Mouse (Mus musculus) neural tube, embryonic 15.5 days (tissue): ENCODE data around the gene Syngr3. TPM values are rescaled to one million over a fixed set of nuclear protein-coding genes. Genes with fewer than 3 reads are reported as not detected.
"Not testable (repeated sequence)": the region's sequence is repeated elsewhere in the genome, so short reads cannot be mapped to it uniquely, and the experiment has no call there.

Experiments used
- ATAC-seq: fragments of 200-750 bp; cut with Nextera tagmentation; 2 replicates; pipeline ENCODE4 v1.8.0; 2017; ENCODE audit warnings: mild to moderate bottlenecking, moderate TSS enrichment, moderate library complexity; ENCODE audit not compliant: low FRiP score
- H3K27ac ChIP-seq: fragments of 300-500 bp; sonication (generic); replicated peaks from 2 replicates; pipeline ENCODE4 v1.5.1; 2015; ENCODE audit warnings: mild to moderate bottlenecking, inconsistent platforms
- H3K27me3 ChIP-seq: fragments of 300-500 bp; sonication (generic); replicated peaks from 2 replicates; pipeline ENCODE4 v1.6.1; 2015; ENCODE audit warnings: inconsistent platforms
- H3K36me3 ChIP-seq: fragments of 300-500 bp; sonication (generic); 2 replicates; pipeline ENCODE4 v1.6.1; 2015; ENCODE audit warnings: inconsistent platforms
- H3K4me1 ChIP-seq: fragments of 300-500 bp; sonication (generic); 2 replicates; pipeline ENCODE4 v1.6.1; 2015; ENCODE audit warnings: inconsistent platforms
- H3K4me2 ChIP-seq: fragments of 300-500 bp; sonication (generic); 2 replicates; pipeline ENCODE4 v1.6.1; 2015; ENCODE audit warnings: inconsistent platforms, mild to moderate bottlenecking, moderate library complexity
- H3K4me3 ChIP-seq: fragments of 300-500 bp; sonication (generic); replicated peaks from 2 replicates; pipeline ENCODE4 v1.5.1; 2015; ENCODE audit warnings: mild to moderate bottlenecking, inconsistent platforms
- H3K9ac ChIP-seq: fragments of 300-500 bp; sonication (generic); replicated peaks from 2 replicates; pipeline ENCODE4 v1.6.1; 2015; ENCODE audit warnings: mild to moderate bottlenecking, inconsistent platforms
- H3K9me3 ChIP-seq: fragments of 300-500 bp; sonication (generic); replicated peaks from 2 replicates; pipeline ENCODE4 v1.6.1; 2016; ENCODE audit warnings: inconsistent platforms
- WGBS: fragments of 180-500 bp; shearing (Covaris S2); methylation state at CpG from one replicate; pipeline ENCODE4 v1.1.7; 2015; ENCODE audit warnings: mixed read lengths; 5-methylcytosine and 5-hydroxymethylcytosine counted together
- polyA plus RNA-seq: library from polyadenylated mRNA; unstranded; fragments of >200 nt; fragmentation: Nextera tagmentation; extraction: Ambion mirVana; gene quantifications from 2 replicates; pipeline ENCODE4 v1.2.1, GENCODE M21; 2015

Syngr3 gene
- polyA plus RNA-seq, 1 experiment from 2014 or later = 242 TPM

GRCm38 (mm10) chr17:24672141-24672540, 17.6 kb downstream of the Syngr3 start:
- Histone ChIP-seq H3K27ac (no peak overlapping the region), H3K4me2 (peak overlapping the region; percentile 84), H3K4me1 (peaks cover 47% of the 10 kb centered on the region), H3K4me3 (no peak overlapping the region), H3K36me3 (peaks cover 7% of the 10 kb centered on the region), H3K27me3 (no peaks in the 10 kb centered on the region), H3K9ac (peak overlapping the region; percentile 34), H3K9me3 (no peaks in the 10 kb centered on the region)
- 36% methylated on average over 5 of the region's 5 CpGs for WGBS
- ATAC-seq = no peak

- H3K9me3 ChIP-seq = no peaks in the 10 kb centered on the region
- no peak overlapping the region for H3K4me3 ChIP-seq
- H3K27me3 ChIP-seq = no peaks in the 10 kb centered on the region
- 84% methylated on average over 5 of the region's 5 CpGs for WGBS
- no peak for ATAC-seq
- no peak overlapping the region for H3K9ac ChIP-seq
- no peak overlapping the region for H3K27ac ChIP-seq
- peaks cover 47% of the 10 kb centered on the region for H3K4me1 ChIP-seq
- H3K4me2 ChIP-seq = peak overlapping the region; percentile 84
- H3K36me3 ChIP-seq = no peaks in the 10 kb centered on the region
These were observed 18.4 kb downstream of the Syngr3 start for GRCm38 (mm10) chr17:24671346-24671745.

GRCm38 (mm10) chr17:24670246-24670844, 19.4 kb downstream of the Syngr3 start:
- peak overlapping the region; percentile 84 for H3K4me3 ChIP-seq
- no peaks in the 10 kb centered on the region for H3K27me3 ChIP-seq
- H3K4me1 ChIP-seq = peaks cover 47% of the 10 kb centered on the region
- WGBS = 13% methylated on average over 8 of the region's 8 CpGs
- ATAC-seq = no peak
- H3K9ac ChIP-seq = peak overlapping the region; percentile 93
- H3K36me3 ChIP-seq = no peaks in the 10 kb centered on the region
- H3K27ac ChIP-seq = peak overlapping the region; percentile 88
- H3K4me2 ChIP-seq = peak overlapping the region; percentile 84
- H3K9me3 ChIP-seq = no peaks in the 10 kb centered on the region

- under 1% methylated on average over 77 of the region's 80 CpGs for WGBS
These were observed 20.1 kb downstream of the Syngr3 start, which contains the start of gene Zfp598 for GRCm38 (mm10) chr17:24669545-24670245. TSS of gene Zfp598 (plus strand) at chr17:24669687.

GRCm38 (mm10) chr17:24669214-24669544, 20.6 kb downstream of the Syngr3 start:
- ATAC-seq = peak; percentile 8
- H3K4me3 ChIP-seq = peak overlapping the region; percentile 84
- peak overlapping the region; percentile 93 for H3K9ac ChIP-seq
- H3K4me2 ChIP-seq = peak overlapping the region; percentile 84
- not testable (repeated sequence) for H3K36me3 ChIP-seq, H3K27me3 ChIP-seq, H3K9me3 ChIP-seq
- H3K4me1 ChIP-seq = peaks cover 43% of the 10 kb centered on the region
- H3K27ac ChIP-seq = peak overlapping the region; percentile 88
- 12% methylated on average over 15 of the region's 15 CpGs for WGBS

More at GRCm38 (mm10) chr17:24669545-24670245, 20.1 kb downstream of the Syngr3 start, which contains the start of gene Zfp598:
- Histone ChIP-seq H3K9me3 (no peaks in the 10 kb centered on the region), H3K4me2 (peak within 1 kb of the TSS; percentile 84), H3K27ac (peak within 1 kb of the TSS; percentile 88), H3K9ac (peak within 1 kb of the TSS; percentile 93), H3K4me1 (peaks cover 46% of the 10 kb centered on the region), H3K4me3 (peak within 1 kb of the TSS; percentile 84), H3K36me3 (no peaks in the 10 kb centered on the region), H3K27me3 (no peaks in the 10 kb centered on the region)
- ATAC-seq = peak; percentile 97

GRCm38 (mm10) chr17:24667416-24667815, 22.3 kb downstream of the Syngr3 start:
- H3K9me3 ChIP-seq = no peaks in the 10 kb centered on the region
- ATAC-seq = no peak
- no peak overlapping the region for H3K9ac ChIP-seq
- 30% methylated on average over 6 of the region's 6 CpGs for WGBS
- H3K27ac ChIP-seq = no peak overlapping the region
- no peaks in the 10 kb centered on the region for H3K27me3 ChIP-seq
- H3K36me3 ChIP-seq = no peaks in the 10 kb centered on the region
- peaks cover 32% of the 10 kb centered on the region for H3K4me1 ChIP-seq
- no peak overlapping the region for H3K4me2 ChIP-seq
- H3K4me3 ChIP-seq = no peak overlapping the region

GRCm38 (mm10) chr17:24667011-24667410, 22.7 kb downstream of the Syngr3 start:
- WGBS = 79% methylated on average over 7 of the region's 7 CpGs
- not testable (repeated sequence) for ATAC-seq, H3K4me3 ChIP-seq

GRCm38 (mm10) chr17:24658017-24658758, 31.6 kb downstream of the Syngr3 start, which contains the start of gene Npw:
TSS of gene Npw (minus strand) at chr17:24658457.
- H3K4me1 ChIP-seq = peaks cover 18% of the 10 kb centered on the region
- WGBS = under 1% methylated on average over 47 of the region's 47 CpGs
- H3K9me3 ChIP-seq = no peaks in the 10 kb centered on the region
- H3K27ac ChIP-seq = no peak within 1 kb of the TSS
- no peak for ATAC-seq
- H3K36me3 ChIP-seq = no peaks in the 10 kb centered on the region
- H3K27me3 ChIP-seq = peaks cover 53% of the 10 kb centered on the region
- H3K4me2 ChIP-seq = peak within 1 kb of the TSS; percentile 61
- H3K9ac ChIP-seq = peak within 1 kb of the TSS; percentile 27; the same call in 1 of the 2 replicates
- peak within 1 kb of the TSS; percentile 33 for H3K4me3 ChIP-seq

More at GRCm38 (mm10) chr17:24667011-24667410, 22.7 kb downstream of the Syngr3 start:
- H3K9ac ChIP-seq, H3K9me3 ChIP-seq, H3K27ac ChIP-seq, H3K4me2 ChIP-seq, H3K36me3 ChIP-seq, H3K27me3 ChIP-seq: not testable (repeated sequence)
- H3K4me1 ChIP-seq = peaks cover 28% of the 10 kb centered on the region

GRCm38 (mm10) chr17:24654969-24655368, 34.8 kb downstream of the Syngr3 start:
- Histone ChIP-seq H3K36me3 (no peaks in the 10 kb centered on the region), H3K4me2 (no peak overlapping the region), H3K4me3 (no peak overlapping the region), H3K4me1 (peaks cover 25% of the 10 kb centered on the region), H3K9ac (no peak overlapping the region), H3K27me3 (peaks cover 55% of the 10 kb centered on the region), H3K27ac (no peak overlapping the region), H3K9me3 (no peaks in the 10 kb centered on the region)
- no peak for ATAC-seq
- 81% methylated on average over 4 of the region's 4 CpGs for WGBS

- Histone ChIP-seq H3K4me1 (peaks cover 31% of the 10 kb centered on the region), H3K27me3 (peaks cover 47% of the 10 kb centered on the region), H3K9me3 (no peaks in the 10 kb centered on the region), H3K4me3 (peak overlapping the region; percentile 22), H3K27ac (no peak overlapping the region), H3K4me2 (peak overlapping the region; percentile 54), H3K9ac (no peak overlapping the region; the same call in 1 of the 2 replicates), H3K36me3 (no peaks in the 10 kb centered on the region)
- 4% methylated on average over 19 of the region's 19 CpGs for whole genome bisulfite sequencing
- no peak for ATAC-seq
These were observed 35.6 kb downstream of the Syngr3 start for GRCm38 (mm10) chr17:24653967-24654710.

GRCm38 (mm10) chr17:24651835-24652234, 37.9 kb downstream of the Syngr3 start:
- Histone ChIP-seq H3K9me3 (no peaks in the 10 kb centered on the region), H3K9ac (no peak overlapping the region), H3K4me2 (no peak overlapping the region), H3K27me3 (peaks cover 24% of the 10 kb centered on the region), H3K4me3 (no peak overlapping the region), H3K36me3 (no peaks in the 10 kb centered on the region), H3K4me1 (peaks cover 30% of the 10 kb centered on the region), H3K27ac (no peak overlapping the region)
- no peak for ATAC-seq
- WGBS = 72% methylated on average over 3 of the region's 3 CpGs
